Mouse (Mus musculus) 3134 (cell line): ENCODE data around the gene Hesx1.

Experiments used
- DNase-seq: peaks from one replicate; pipeline ENCODE4 v3.0.0-alpha.2; 2011; ENCODE audit warnings: low spot score; ENCODE audit not compliant: insufficient read length; ENCODE audit errors: extremely low read depth

Hesx1 gene

GRCm38 (mm10) chr14:27011561-27011960 is 17.3 kb downstream of the Hesx1 start:
- DNase-seq: no peak

- DNase-seq: no peak
Measured at GRCm38 (mm10) chr14:27013658-27014057, 19.4 kb downstream of the Hesx1 start.

GRCm38 (mm10) chr14:27017936-27018335 is 23.7 kb downstream of the Hesx1 start:
- DNase-seq: no peak

- peak; percentile 63 for DNase-seq
Measured at GRCm38 (mm10) chr14:27019850-27020249, 25.6 kb downstream of the Hesx1 start.

GRCm38 (mm10) chr14:27022876-27023275 is 28.7 kb downstream of the Hesx1 start:
- DNase-seq: peak; percentile 18

GRCm38 (mm10) chr14:27024664-27025063 is 30.4 kb downstream of the Hesx1 start:
- no peak for DNase-seq

GRCm38 (mm10) chr14:27029771-27030173 is 35.6 kb downstream of the Hesx1 start:
- no peak for DNase-seq

- DNase-seq: no peak
Measured at GRCm38 (mm10) chr14:27031142-27031541, 36.9 kb downstream of the Hesx1 start.

- DNase-seq: no peak
Measured at GRCm38 (mm10) chr14:27037513-27037912, 43.3 kb downstream of the Hesx1 start.

GRCm38 (mm10) chr14:27038783-27039182 is 44.6 kb downstream of the Hesx1 start, which contains the start of gene Il17rd:
Il17rd (plus strand) TSS chr14:27038941.
- DNase-seq: no peak

GRCm38 (mm10) chr14:27039281-27040248 is 45.3 kb downstream of the Hesx1 start:
- DNase-seq: no peak

GRCm38 (mm10) chr14:27040451-27040850 is 46.2 kb downstream of the Hesx1 start:
- no peak for DNase-seq

GRCm38 (mm10) chr14:27042280-27042983 is 48.2 kb downstream of the Hesx1 start:
- no peak for DNase-seq

- DNase-seq: no peak
Measured at GRCm38 (mm10) chr14:27043416-27043815, 49.2 kb downstream of the Hesx1 start.

GRCm38 (mm10) chr14:27044221-27044966 is 50.2 kb downstream of the Hesx1 start:
- no peak for DNase-seq

- no peak for DNase-seq
Measured at GRCm38 (mm10) chr14:27044967-27045361, 50.7 kb downstream of the Hesx1 start.

GRCm38 (mm10) chr14:27048231-27048956 is 54.2 kb downstream of the Hesx1 start:
- DNase-seq: no peak

- no peak for DNase-seq
Measured at GRCm38 (mm10) chr14:27050043-27050442, 55.8 kb downstream of the Hesx1 start.

GRCm38 (mm10) chr14:27050560-27051510 is 56.6 kb downstream of the Hesx1 start:
- no peak for DNase-seq
